Mouse (Mus musculus) kidney, embryonic 14.5 days (tissue): ENCODE data around the gene Robo2. TPM values are rescaled to one million over a fixed set of nuclear protein-coding genes. Genes with fewer than 3 reads are reported as not detected.

Experiments used
- ATAC-seq: fragments of 200-750 bp; cut with Nextera tagmentation; 2 replicates; pipeline ENCODE4 v1.8.0; 2017; ENCODE audit warnings: moderate number of reproducible peaks, mild to moderate bottlenecking, moderate TSS enrichment, moderate library complexity; ENCODE audit not compliant: low FRiP score, low TSS enrichment
- H3K27ac ChIP-seq: fragments of 300-500 bp; sonication (generic); 2 replicates; pipeline ENCODE4 v1.5.1; 2014; ENCODE audit warnings: low read depth, mild to moderate bottlenecking, low read length, moderate library complexity, mixed read lengths
- H3K27me3 ChIP-seq: fragments of 300-500 bp; sonication (generic); 2 replicates; pipeline ENCODE4 v1.6.1; 2014; ENCODE audit warnings: mild to moderate bottlenecking, low read length; ENCODE audit not compliant: control insufficient read depth, insufficient read depth
- H3K36me3 ChIP-seq: fragments of 300-500 bp; sonication (generic); 2 replicates; pipeline ENCODE4 v1.6.1; 2014; ENCODE audit warnings: low read length, mixed read lengths; ENCODE audit not compliant: control insufficient read depth, insufficient read depth
- H3K4me1 ChIP-seq: fragments of 300-500 bp; sonication (generic); 2 replicates; pipeline ENCODE4 v1.6.1; 2014; ENCODE audit warnings: low read length, mixed read lengths; ENCODE audit not compliant: control insufficient read depth, insufficient read depth
- H3K4me2 ChIP-seq: fragments of 300-500 bp; sonication (generic); replicated peaks from 2 replicates; pipeline ENCODE4 v1.6.1; 2014; ENCODE audit warnings: low read depth, mild to moderate bottlenecking, low read length
- H3K4me3 ChIP-seq: fragments of 300-500 bp; sonication (generic); 2 replicates; pipeline ENCODE4 v1.5.1; 2014; ENCODE audit warnings: mild to moderate bottlenecking, low read length
- H3K9ac ChIP-seq: fragments of 300-500 bp; sonication (generic); 2 replicates; pipeline ENCODE4 v1.6.1; 2014; ENCODE audit warnings: low read depth, mild to moderate bottlenecking, low read length, moderate library complexity
- H3K9me3 ChIP-seq: fragments of 300-500 bp; sonication (generic); 2 replicates; pipeline ENCODE4 v1.6.1; 2016; ENCODE audit warnings: low read length; ENCODE audit not compliant: control insufficient read depth
- WGBS: fragments of 180-500 bp; shearing (Covaris S2); extraction: QIAGEN DNeasy Blood & Tissue Kit; methylation state at CpG from one replicate; pipeline ENCODE4 v1.1.7; 2014; 5-methylcytosine and 5-hydroxymethylcytosine counted together
- polyA plus RNA-seq: library from polyadenylated mRNA; unstranded; fragments of >200 nt; fragmentation: Nextera tagmentation; extraction: Ambion mirVana; gene quantifications from 2 replicates; pipeline ENCODE4 v1.2.1, GENCODE M21; 2014

Gene Robo2
- polyA plus RNA-seq, 1 experiment from 2014 or later = 140 TPM

GRCm38 (mm10) chr16:74306876-74307542 lies 104.6 kb downstream of the Robo2 start:
- H3K36me3 ChIP-seq = no peaks in the 10 kb centered on the region
- H3K4me2 ChIP-seq = no peak overlapping the region
- H3K27ac ChIP-seq = no peak overlapping the region
- H3K9ac ChIP-seq = no peak overlapping the region
- H3K4me1 ChIP-seq = no peaks in the 10 kb centered on the region
- no peak for ATAC-seq
- no peak overlapping the region for H3K4me3 ChIP-seq
- 73% methylated on average over 5 of the region's 5 CpGs for WGBS
- H3K9me3 ChIP-seq = no peaks in the 10 kb centered on the region
- no peaks in the 10 kb centered on the region for H3K27me3 ChIP-seq

GRCm38 (mm10) chr16:74287878-74288277 lies 123.7 kb downstream of the Robo2 start:
- Histone ChIP-seq H3K4me1 (no peaks in the 10 kb centered on the region), H3K4me3 (no peak overlapping the region), H3K4me2 (no peak overlapping the region), H3K9me3 (no peaks in the 10 kb centered on the region), H3K27ac (no peak overlapping the region), H3K27me3 (no peaks in the 10 kb centered on the region), H3K9ac (no peak overlapping the region), H3K36me3 (no peaks in the 10 kb centered on the region)
- ATAC-seq = no peak
- 71% methylated on average over 8 of the region's 8 CpGs for WGBS

- H3K27ac ChIP-seq = no peak overlapping the region
- H3K9me3 ChIP-seq = no peaks in the 10 kb centered on the region
- 77% methylated on average over 6 of the region's 6 CpGs for WGBS
- H3K4me2 ChIP-seq = no peak overlapping the region
- no peaks in the 10 kb centered on the region for H3K4me1 ChIP-seq
- H3K36me3 ChIP-seq = no peaks in the 10 kb centered on the region
- H3K4me3 ChIP-seq = no peak overlapping the region
- H3K27me3 ChIP-seq = no peaks in the 10 kb centered on the region
- no peak overlapping the region for H3K9ac ChIP-seq
- no peak for ATAC-seq
These were observed 129.1 kb downstream of the Robo2 start for GRCm38 (mm10) chr16:74282549-74282948.

GRCm38 (mm10) chr16:74276855-74277573 lies 134.6 kb downstream of the Robo2 start:
- H3K4me3 ChIP-seq = no peak overlapping the region
- no peak overlapping the region for H3K9ac ChIP-seq
- H3K27ac ChIP-seq = no peak overlapping the region
- WGBS = 37% methylated on average over 3 of the region's 3 CpGs
- no peak overlapping the region for H3K4me2 ChIP-seq
- H3K9me3 ChIP-seq = no peaks in the 10 kb centered on the region
- no peaks in the 10 kb centered on the region for H3K4me1 ChIP-seq
- no peaks in the 10 kb centered on the region for H3K27me3 ChIP-seq
- ATAC-seq = no peak
- no peaks in the 10 kb centered on the region for H3K36me3 ChIP-seq

- no peaks in the 10 kb centered on the region for H3K9me3 ChIP-seq
- WGBS = 87% methylated on average over 1 of the region's 1 CpGs
- H3K4me1 ChIP-seq = no peaks in the 10 kb centered on the region
These were observed 137.0 kb downstream of the Robo2 start for GRCm38 (mm10) chr16:74274596-74274995.

GRCm38 (mm10) chr16:74272993-74273392 lies 138.6 kb downstream of the Robo2 start:
- H3K4me3 ChIP-seq = no peak overlapping the region
- H3K4me2 ChIP-seq = no peak overlapping the region
- H3K36me3 ChIP-seq = no peaks in the 10 kb centered on the region
- H3K9ac ChIP-seq = no peak overlapping the region
- no peaks in the 10 kb centered on the region for H3K4me1 ChIP-seq
- H3K27ac ChIP-seq = no peak overlapping the region
- H3K9me3 ChIP-seq = no peaks in the 10 kb centered on the region
- 69% methylated on average over 4 of the region's 4 CpGs for WGBS
- no peaks in the 10 kb centered on the region for H3K27me3 ChIP-seq
- ATAC-seq = no peak

More at GRCm38 (mm10) chr16:74274596-74274995, 137.0 kb downstream of the Robo2 start:
- no peak overlapping the region for H3K4me2 ChIP-seq
- no peak overlapping the region for H3K27ac ChIP-seq
- H3K9ac ChIP-seq = no peak overlapping the region
- H3K4me3 ChIP-seq = no peak overlapping the region
- no peaks in the 10 kb centered on the region for H3K27me3 ChIP-seq
- no peak for ATAC-seq
- H3K36me3 ChIP-seq = no peaks in the 10 kb centered on the region

GRCm38 (mm10) chr16:74258241-74258640 lies 153.4 kb downstream of the Robo2 start:
- no peaks in the 10 kb centered on the region for H3K36me3 ChIP-seq
- H3K27me3 ChIP-seq = no peaks in the 10 kb centered on the region
- no peak overlapping the region for H3K27ac ChIP-seq
- H3K4me3 ChIP-seq = no peak overlapping the region
- H3K9me3 ChIP-seq = no peaks in the 10 kb centered on the region
- 92% methylated on average over 2 of the region's 2 CpGs for WGBS
- ATAC-seq = no peak
- H3K4me1 ChIP-seq = no peaks in the 10 kb centered on the region
- H3K9ac ChIP-seq = no peak overlapping the region
- H3K4me2 ChIP-seq = no peak overlapping the region

- Histone ChIP-seq H3K27me3 (no peaks in the 10 kb centered on the region), H3K9me3 (no peaks in the 10 kb centered on the region), H3K36me3 (no peaks in the 10 kb centered on the region), H3K4me1 (no peaks in the 10 kb centered on the region), H3K27ac (no peak overlapping the region), H3K4me3 (no peak overlapping the region), H3K9ac (no peak overlapping the region), H3K4me2 (no peak overlapping the region)
- 87% methylated on average over 5 of the region's 5 CpGs for WGBS
- no peak for ATAC-seq
These were observed 167.2 kb downstream of the Robo2 start for GRCm38 (mm10) chr16:74244452-74244851.

GRCm38 (mm10) chr16:74241534-74241933 lies 170.1 kb downstream of the Robo2 start:
- WGBS = 95% methylated on average over 1 of the region's 1 CpGs
- no peak overlapping the region for H3K4me3 ChIP-seq
- no peaks in the 10 kb centered on the region for H3K9me3 ChIP-seq
- no peak overlapping the region for H3K27ac ChIP-seq
- H3K9ac ChIP-seq = no peak overlapping the region
- no peak for ATAC-seq
- no peaks in the 10 kb centered on the region for H3K27me3 ChIP-seq
- H3K4me2 ChIP-seq = no peak overlapping the region
- H3K36me3 ChIP-seq = no peaks in the 10 kb centered on the region
- H3K4me1 ChIP-seq = no peaks in the 10 kb centered on the region
